Comparison of ENCODE assay signal across 17 mouse cellular contexts in genomic region chr10:71525290-71525689, GRCm38 (mm10).
"Had no signal": no experiment of that assay in that cellular context is flagged by ENCODE, and none has a peak within 500 bp of the region (broad histone marks: within the 10 kb centered on the region; RNA-seq: fewer than 3 reads in every experiment).

No protein-coding gene starts in this region.

- DNase-seq: left cerebral cortex, postnatal 4 days; liver; liver, embryonic 13.5 days; liver, postnatal 0 days; lung, adult 18-20 months; lung, adult 2 months; lung, embryonic 14.5 days; lung, postnatal 10 days; lung, postnatal 14 days; lung, postnatal 36 days; lung, postnatal 4 days; midbrain, embryonic 14.5 days had no signal

- ATAC-seq: liver, embryonic 12.5 days; liver, postnatal 0 days; lung, postnatal 0 days; midbrain, embryonic 13.5 days; midbrain, embryonic 15.5 days; midbrain, embryonic 16.5 days had no signal
